Mouse (Mus musculus) midbrain, embryonic 11.5 days (tissue): ENCODE data around the gene Wfdc17. TPM values are rescaled to one million over a fixed set of nuclear protein-coding genes. Genes with fewer than 3 reads are reported as not detected.

Experiments used
- ATAC-seq: fragments of 200-750 bp; cut with Nextera tagmentation; 2 replicates; pipeline ENCODE4 v1.8.0; 2017; ENCODE audit warnings: moderate TSS enrichment, moderate library complexity; ENCODE audit not compliant: low FRiP score
- DNase-seq: peaks from one replicate; pipeline ENCODE4 v3.0.0; 2015; ENCODE audit warnings: low spot score; ENCODE audit errors: missing footprints
- H3K27ac ChIP-seq: fragments of 300-500 bp; sonication (generic); 2 replicates; pipeline ENCODE4 v1.5.1; 2014; ENCODE audit warnings: low read depth, low read length
- H3K27me3 ChIP-seq: fragments of 300-500 bp; sonication (generic); 2 replicates; pipeline ENCODE4 v1.6.1; 2014; ENCODE audit warnings: mild to moderate bottlenecking, low read length, moderate library complexity, mixed read lengths; ENCODE audit not compliant: control insufficient read depth, insufficient read depth
- H3K36me3 ChIP-seq: fragments of 300-500 bp; sonication (generic); 2 replicates; pipeline ENCODE4 v1.6.1; 2014; ENCODE audit warnings: mild to moderate bottlenecking, low read length, moderate library complexity, mixed read lengths; ENCODE audit not compliant: control insufficient read depth, insufficient read depth
- H3K4me1 ChIP-seq: fragments of 300-500 bp; sonication (generic); 2 replicates; pipeline ENCODE4 v1.6.1; 2014; ENCODE audit warnings: low read length; ENCODE audit not compliant: control insufficient read depth, insufficient read depth
- H3K4me2 ChIP-seq: fragments of 300-500 bp; sonication (generic); 2 replicates; pipeline ENCODE4 v1.6.1; 2014; ENCODE audit warnings: mild to moderate bottlenecking, moderate library complexity
- H3K4me3 ChIP-seq: fragments of 300-500 bp; sonication (generic); 2 replicates; pipeline ENCODE4 v1.5.1; 2014; ENCODE audit warnings: low read depth, low read length
- H3K9ac ChIP-seq: fragments of 300-500 bp; sonication (generic); 2 replicates; pipeline ENCODE4 v1.6.1; 2014; ENCODE audit warnings: low read length
- H3K9me3 ChIP-seq: fragments of 300-500 bp; sonication (generic); 2 replicates; pipeline ENCODE4 v1.6.1; 2016; ENCODE audit warnings: low read length; ENCODE audit not compliant: control insufficient read depth
- WGBS: fragments of 180-500 bp; shearing (Covaris S2); extraction: QIAGEN DNeasy Blood & Tissue Kit; methylation state at CpG from one replicate; pipeline ENCODE4 v1.1.7; 2014; 5-methylcytosine and 5-hydroxymethylcytosine counted together
- polyA plus RNA-seq: library from polyadenylated mRNA; unstranded; fragments of >200 nt; fragmentation: Nextera tagmentation; extraction: Ambion mirVana; gene quantifications from 2 replicates; pipeline ENCODE4 v1.2.1, GENCODE M21; 2014

Wfdc17 gene
- polyA plus RNA-seq, 1 experiment from 2014 or later: not detected

DNA sequence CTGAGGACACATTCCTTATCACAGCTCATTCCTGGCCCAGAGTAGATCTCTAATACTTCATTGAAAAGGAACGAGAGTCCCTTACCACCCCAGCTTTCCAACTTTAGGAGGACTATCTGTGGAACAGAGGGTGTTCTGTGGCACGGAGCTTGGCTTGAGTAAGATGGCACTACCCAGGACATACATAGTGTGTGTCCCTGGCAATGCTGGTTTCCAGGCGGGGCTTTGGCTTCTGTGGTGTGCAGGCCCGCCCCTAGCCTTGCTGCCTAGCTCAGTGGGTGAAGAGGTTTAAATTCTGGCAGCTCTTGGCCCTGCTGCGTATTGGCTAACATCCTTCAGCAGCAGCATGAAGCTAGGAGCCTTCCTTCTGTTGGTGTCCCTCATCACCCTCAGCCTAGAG is 42.9 kb downstream of the Wfdc17 start, which contains the start of gene Wfdc21:
Gene Wfdc21 (plus strand): TSS at position 260 of the 400 bp plus-strand sequence.
- no peaks in the 10 kb centered on the region for H3K9me3 ChIP-seq
- no peak for ATAC-seq
- 76% methylated on average over 5 of the region's 5 CpGs for WGBS
- peak; percentile 72 for DNase-seq
- no peaks in the 10 kb centered on the region for H3K4me1 ChIP-seq
- no peaks in the 10 kb centered on the region for H3K27me3 ChIP-seq
- H3K36me3 ChIP-seq: no peaks in the 10 kb centered on the region
- no peak within 1 kb of the TSS for H3K4me3 ChIP-seq
- H3K27ac ChIP-seq: no peak within 1 kb of the TSS
- no peak within 1 kb of the TSS for H3K4me2 ChIP-seq
- no peak within 1 kb of the TSS for H3K9ac ChIP-seq

- Histone ChIP-seq H3K27me3 (no peaks in the 10 kb centered on the region), H3K9ac (no peak overlapping the region), H3K9me3 (no peaks in the 10 kb centered on the region), H3K4me1 (no peaks in the 10 kb centered on the region), H3K4me2 (no peak overlapping the region), H3K4me3 (no peak overlapping the region), H3K27ac (no peak overlapping the region), H3K36me3 (no peaks in the 10 kb centered on the region)
- DNase-seq (peak; percentile 6), ATAC-seq (no peak)
- WGBS: 71% methylated on average over 6 of the region's 6 CpGs
Observed at GRCm38 (mm10) chr11:83747376-83748265, 43.8 kb downstream of the Wfdc17 start.

DNA sequence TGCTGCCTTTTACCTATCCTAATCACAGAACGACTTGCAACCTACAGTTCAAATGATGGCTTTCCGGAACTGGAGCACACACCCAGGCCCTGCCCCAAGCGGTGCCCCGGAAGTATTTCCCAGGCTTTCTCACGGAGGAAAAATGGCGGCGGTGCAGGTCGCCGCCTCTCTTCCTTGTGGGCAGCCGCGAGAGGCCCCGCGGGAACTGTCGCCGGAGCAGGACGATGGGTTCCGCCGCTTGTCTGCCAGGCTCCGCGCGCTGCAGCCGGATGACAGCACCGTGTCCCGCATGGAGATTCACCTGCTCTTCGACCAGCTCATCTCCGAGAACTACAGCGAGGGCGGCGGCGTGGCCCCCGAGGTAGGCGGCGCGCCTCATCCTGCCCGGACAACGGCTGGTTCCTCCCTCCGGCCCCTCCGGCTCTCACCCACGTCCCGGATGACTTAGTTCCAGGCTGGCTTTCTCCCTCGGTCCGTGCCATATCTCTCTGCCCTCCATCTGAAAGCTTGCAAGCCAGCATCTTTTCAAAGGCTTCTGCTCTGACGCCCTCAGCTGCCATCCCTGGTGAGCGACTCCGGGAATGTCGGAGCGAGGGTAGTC is 49.9 kb downstream of the Wfdc17 start, which contains the start of gene Heatr6:
Gene Heatr6 (plus strand): TSS at position 116 of the 601 bp plus-strand sequence.
- peak within 1 kb of the TSS; percentile 89 for H3K4me3 ChIP-seq
- peaks cover 13% of the 10 kb centered on the region for H3K36me3 ChIP-seq
- ATAC-seq: peak; percentile 98
- H3K27ac ChIP-seq: peak within 1 kb of the TSS; percentile 79
- under 1% methylated on average over 47 of the region's 47 CpGs for WGBS
- H3K4me2 ChIP-seq: peak within 1 kb of the TSS; percentile 77
- H3K9me3 ChIP-seq: no peaks in the 10 kb centered on the region
- H3K4me1 ChIP-seq: peaks cover 9% of the 10 kb centered on the region; the same call in 1 of the 2 replicates
- H3K27me3 ChIP-seq: no peaks in the 10 kb centered on the region
- DNase-seq: peak; percentile 98
- peak within 1 kb of the TSS; percentile 90 for H3K9ac ChIP-seq

DNA sequence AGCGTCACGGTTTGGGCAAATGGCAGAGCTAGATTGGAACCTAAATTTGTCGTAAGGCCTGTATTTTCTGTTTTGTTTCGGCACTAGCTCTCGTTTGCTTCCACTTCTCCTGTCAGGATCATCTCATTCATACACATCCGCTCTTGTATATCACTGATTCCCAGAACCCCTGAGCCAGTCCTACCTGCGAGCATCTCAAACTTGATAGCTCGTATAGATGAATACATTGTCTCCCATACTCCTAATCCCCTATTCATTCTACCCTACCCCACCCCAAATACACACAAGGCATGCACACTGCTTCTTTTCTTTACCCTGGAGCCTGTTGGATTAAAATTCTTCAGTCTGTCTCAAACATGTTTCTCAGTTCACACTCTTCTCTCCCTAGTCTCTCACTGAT is 50.4 kb downstream of the Wfdc17 start:
- 4% methylated on average over 8 of the region's 8 CpGs for WGBS
- Histone ChIP-seq H3K4me1 (peaks cover 9% of the 10 kb centered on the region; the same call in 1 of the 2 replicates), H3K27me3 (no peaks in the 10 kb centered on the region), H3K9ac (peak overlapping the region; percentile 90), H3K36me3 (peaks cover 16% of the 10 kb centered on the region), H3K4me2 (peak overlapping the region; percentile 77), H3K9me3 (no peaks in the 10 kb centered on the region), H3K27ac (peak overlapping the region; percentile 79; the same call in 1 of the 2 replicates), H3K4me3 (peak overlapping the region; percentile 89)
- DNase-seq: no peak
- ATAC-seq: 0 out of 2 replicates have a peak, but pooled peaks have one; percentile 54

Other genes starting within 250 kb of the Wfdc17 start
- 3.6 and 4.0 TPM in 2 replicates for gene Mmp28, start 240.9 kb upstream of the Wfdc17 start, polyA plus RNA-seq
- gene Taf15, start 230.9 kb upstream of the Wfdc17 start, polyA plus RNA-seq: 8.5 and 10.6 TPM in 2 replicates
- not detected in 2 replicates for gene Heatr9, start 181.8 kb upstream of the Wfdc17 start, polyA plus RNA-seq
- gene Ccl5, start 173.5 kb upstream of the Wfdc17 start, polyA plus RNA-seq: not detected in 2 replicates
- gene Ccl9, start 125.4 kb upstream of the Wfdc17 start, polyA plus RNA-seq: 1.5 and 2.8 TPM in 2 replicates
- 1.9 and 2.1 TPM in 2 replicates for gene Ccl6, start 110.9 kb upstream of the Wfdc17 start, polyA plus RNA-seq
- gene Rpl9-ps1, start 58.4 kb upstream of the Wfdc17 start, polyA plus RNA-seq: not detected in 2 replicates
- 0.79 and 1.2 TPM in 2 replicates for gene Ccl3, start 54.6 kb upstream of the Wfdc17 start, polyA plus RNA-seq
- not detected in 2 replicates for gene Ccl4, start 41.4 kb upstream of the Wfdc17 start, polyA plus RNA-seq
- gene Wfdc18, start 5.0 kb downstream of the Wfdc17 start, polyA plus RNA-seq: not detected in 2 replicates
- not detected in 2 replicates for gene Wfdc21, start 42.9 kb downstream of the Wfdc17 start, polyA plus RNA-seq
- 30.1 and 31.9 TPM in 2 replicates for gene Heatr6, start 49.7 kb downstream of the Wfdc17 start, polyA plus RNA-seq
- not detected in 2 replicates for gene Hnf1b, start 146.1 kb downstream of the Wfdc17 start, polyA plus RNA-seq
- 50.8 and 58.0 TPM in 2 replicates for gene Ddx52, start 238.1 kb downstream of the Wfdc17 start, polyA plus RNA-seq